Mouse (Mus musculus) kidney, postnatal 0 days (tissue): ENCODE measurements around the gene Cdh13. TPM values are rescaled to one million over a fixed set of nuclear protein-coding genes. Genes with fewer than 3 reads are reported as not detected.
"Not testable (repeated sequence)": the region's sequence is repeated elsewhere in the genome, so short reads cannot be mapped to it uniquely, and the experiment has no call there.

Experiments used
- ATAC-seq: fragments of 200-750 bp; cut with Nextera tagmentation; replicated peaks from 2 replicates; pipeline ENCODE4 v1.8.0; 2017; ENCODE audit warnings: low read depth, moderate number of reproducible peaks, moderate TSS enrichment, moderate library complexity; ENCODE audit not compliant: low FRiP score
- DNase-seq: peaks from one replicate; pipeline ENCODE4 v3.0.0-alpha.2; 2016; ENCODE audit warnings: low spot score
- H3K27ac ChIP-seq: fragments of 300-500 bp; sonication (generic); 2 replicates; pipeline ENCODE4 v1.5.1; 2014; ENCODE audit warnings: mild to moderate bottlenecking
- H3K27me3 ChIP-seq: fragments of 300-500 bp; sonication (generic); 2 replicates; pipeline ENCODE4 v1.6.1; 2014; ENCODE audit warnings: low read length, mixed read lengths; ENCODE audit not compliant: insufficient read depth
- H3K36me3 ChIP-seq: fragments of 300-500 bp; sonication (generic); 2 replicates; pipeline ENCODE4 v1.6.1; 2014; ENCODE audit warnings: low read length, mixed read lengths; ENCODE audit not compliant: insufficient read depth
- H3K4me1 ChIP-seq: fragments of 300-500 bp; sonication (generic); replicated peaks from 2 replicates; pipeline ENCODE4 v1.6.1; 2014; ENCODE audit warnings: antibody characterized with exemption, low read length, mixed read lengths; ENCODE audit not compliant: insufficient read depth
- H3K4me2 ChIP-seq: fragments of 300-500 bp; sonication (generic); 2 replicates; pipeline ENCODE4 v1.6.1; 2014; ENCODE audit warnings: mild to moderate bottlenecking, low read length, moderate library complexity, mixed read lengths
- H3K4me3 ChIP-seq: fragments of 300-500 bp; sonication (generic); replicated peaks from 2 replicates; pipeline ENCODE4 v1.5.1; 2014; ENCODE audit warnings: low read depth, low read length
- H3K9ac ChIP-seq: fragments of 300-500 bp; sonication (generic); 2 replicates; pipeline ENCODE4 v1.6.1; 2014; ENCODE audit warnings: low read depth, low read length
- H3K9me3 ChIP-seq: fragments of 300-500 bp; sonication (generic); replicated peaks from 2 replicates; pipeline ENCODE4 v1.6.1; 2016; ENCODE audit warnings: low read length, inconsistent platforms, mixed read lengths
- CTCF ChIP-seq: IDR thresholded peaks from 2 replicates; pipeline ENCODE4 v1.5.1; 2016; ENCODE audit warnings: antibody characterized with exemption, low read depth, mild to moderate bottlenecking, moderate library complexity
- WGBS: fragments of 180-500 bp; shearing (Covaris S2); extraction: QIAGEN DNeasy Blood & Tissue Kit; methylation state at CpG from one replicate; pipeline ENCODE4 v1.1.7; 2014; 5-methylcytosine and 5-hydroxymethylcytosine counted together
- polyA plus RNA-seq: library from polyadenylated mRNA; unstranded; fragments of >200 nt; fragmentation: Nextera tagmentation; extraction: Ambion mirVana; gene quantifications from 2 replicates; pipeline ENCODE4 v1.2.1, GENCODE M21; 2015

Gene Cdh13
- polyA plus RNA-seq, 1 experiment from 2014 or later = 3.9 TPM

GRCm38 (mm10) chr8:118749191-118749590, 465.7 kb downstream of the Cdh13 start:
- TF ChIP-seq CTCF = no peak
- Histone ChIP-seq H3K27ac (no peak overlapping the region), H3K4me3 (no peak overlapping the region), H3K9ac (no peak overlapping the region), H3K4me1 (no peaks in the 10 kb centered on the region), H3K27me3 (no peaks in the 10 kb centered on the region), H3K4me2 (no peak overlapping the region), H3K36me3 (no peaks in the 10 kb centered on the region), H3K9me3 (no peaks in the 10 kb centered on the region)
- WGBS = 79% methylated on average over 3 of the region's 3 CpGs
- DNase-seq = no peak
- no peak for ATAC-seq

GRCm38 (mm10) chr8:118749786-118750185, 466.3 kb downstream of the Cdh13 start:
- no peaks in the 10 kb centered on the region for H3K4me1 ChIP-seq
- H3K9ac ChIP-seq = no peak overlapping the region
- WGBS = 86% methylated on average over 11 of the region's 11 CpGs
- no peak for TF ChIP-seq CTCF
- H3K4me3 ChIP-seq = no peak overlapping the region
- no peaks in the 10 kb centered on the region for H3K9me3 ChIP-seq
- H3K36me3 ChIP-seq = no peaks in the 10 kb centered on the region
- no peak overlapping the region for H3K4me2 ChIP-seq
- H3K27me3 ChIP-seq = no peaks in the 10 kb centered on the region
- no peak for DNase-seq
- no peak overlapping the region for H3K27ac ChIP-seq
- no peak for ATAC-seq

- no peaks in the 10 kb centered on the region for H3K4me1 ChIP-seq
- H3K9me3 ChIP-seq = no peaks in the 10 kb centered on the region
- H3K27ac ChIP-seq = no peak overlapping the region
- no peak for TF ChIP-seq CTCF
- no peaks in the 10 kb centered on the region for H3K36me3 ChIP-seq
- no peak overlapping the region for H3K9ac ChIP-seq
- no peak overlapping the region for H3K4me3 ChIP-seq
- no peak overlapping the region for H3K4me2 ChIP-seq
- no peak for ATAC-seq
- WGBS = 84% methylated on average over 12 of the region's 12 CpGs
- no peak for DNase-seq
- no peaks in the 10 kb centered on the region for H3K27me3 ChIP-seq
Observed at GRCm38 (mm10) chr8:118753710-118754109, 470.2 kb downstream of the Cdh13 start.

GRCm38 (mm10) chr8:118754119-118754518, 470.6 kb downstream of the Cdh13 start:
- DNase-seq (no peak), ATAC-seq (no peak)
- no peak for TF ChIP-seq CTCF
- Histone ChIP-seq H3K4me3 (no peak overlapping the region), H3K36me3 (no peaks in the 10 kb centered on the region), H3K9me3 (no peaks in the 10 kb centered on the region), H3K4me1 (no peaks in the 10 kb centered on the region), H3K27ac (no peak overlapping the region), H3K9ac (no peak overlapping the region), H3K4me2 (no peak overlapping the region), H3K27me3 (no peaks in the 10 kb centered on the region)
- WGBS = 85% methylated on average over 7 of the region's 7 CpGs

- not testable (repeated sequence) for H3K27ac ChIP-seq, ATAC-seq, H3K9me3 ChIP-seq, H3K4me3 ChIP-seq, H3K36me3 ChIP-seq, H3K9ac ChIP-seq, H3K27me3 ChIP-seq, H3K4me2 ChIP-seq, H3K4me1 ChIP-seq, DNase-seq
- 85% methylated on average over 6 of the region's 6 CpGs for WGBS
Observed at GRCm38 (mm10) chr8:118777507-118777906, 494.0 kb downstream of the Cdh13 start.

- H3K27me3 ChIP-seq = no peaks in the 10 kb centered on the region
- no peaks in the 10 kb centered on the region for H3K36me3 ChIP-seq
- no peak overlapping the region for H3K4me2 ChIP-seq
- ATAC-seq (no peak), DNase-seq (no peak)
- H3K27ac ChIP-seq = no peak overlapping the region
- H3K4me3 ChIP-seq = no peak overlapping the region
- whole genome bisulfite sequencing = 72% methylated on average over 1 of the region's 1 CpGs
- no peaks in the 10 kb centered on the region for H3K9me3 ChIP-seq
- no peak for TF ChIP-seq CTCF
- no peaks in the 10 kb centered on the region for H3K4me1 ChIP-seq
- H3K9ac ChIP-seq = no peak overlapping the region
Observed at GRCm38 (mm10) chr8:118778374-118778773, 494.8 kb downstream of the Cdh13 start.

- Histone ChIP-seq H3K9me3 (no peaks in the 10 kb centered on the region), H3K36me3 (no peaks in the 10 kb centered on the region), H3K4me2 (no peak overlapping the region), H3K27ac (no peak overlapping the region), H3K4me3 (no peak overlapping the region), H3K9ac (no peak overlapping the region), H3K4me1 (no peaks in the 10 kb centered on the region), H3K27me3 (no peaks in the 10 kb centered on the region)
- no peak for TF ChIP-seq CTCF
- 75% methylated on average over 13 of the region's 13 CpGs for WGBS
- ATAC-seq (no peak), DNase-seq (no peak)
Observed at GRCm38 (mm10) chr8:118785646-118786045, 502.1 kb downstream of the Cdh13 start.
